Mouse (Mus musculus) MEL (cell line): ENCODE measurements around the gene Polr3gl. TPM values are rescaled to one million over a fixed set of nuclear protein-coding genes. Genes with fewer than 3 reads are reported as not detected.

ENCODE experiments used
- DNase-seq: peaks from one replicate; pipeline ENCODE4 v3.0.0; 2011; ENCODE audit warnings: low read depth, low spot score
- H3K27ac ChIP-seq: 2 replicates; pipeline ENCODE4 v1.5.1; 2012; ENCODE audit warnings: low read depth, mild to moderate bottlenecking, control low read depth, low read length, moderate library complexity; ENCODE audit not compliant: control insufficient read depth
- H3K27me3 ChIP-seq, 2 experiments: fragments of 150-350 bp in 1 of 2; sonication (generic) in 1 of 2; 2 replicates each; pipeline ENCODE4 v1.6.1; 2012; ENCODE audit warnings: low read length in 2 of 2, mild to moderate bottlenecking in 2 of 2, improper control_type of control experiment in 1 of 2, moderate library complexity in 1 of 2; ENCODE audit not compliant: insufficient read depth in 2 of 2, control insufficient read depth in 1 of 2
- H3K36me3 ChIP-seq, 2 experiments: 2 replicates each; pipeline ENCODE4 v1.6.1; 2012 to 2014; ENCODE audit warnings: low read length in 2 of 2, improper control_type of control experiment in 1 of 2, inconsistent platforms in 1 of 2, mild to moderate bottlenecking in 1 of 2; ENCODE audit not compliant: insufficient read depth in 2 of 2, control insufficient read depth in 1 of 2
- H3K4me1 ChIP-seq, 2 experiments: fragments of 150-350 bp in 1 of 2; sonication (generic) in 1 of 2; 2 replicates each; pipeline ENCODE4 v1.6.1; 2012; ENCODE audit warnings: low read length in 2 of 2, improper control_type of control experiment in 1 of 2, mild to moderate bottlenecking in 1 of 2; ENCODE audit not compliant: insufficient read depth in 2 of 2, control insufficient read depth in 1 of 2
- H3K4me3 ChIP-seq, 2 experiments: fragments of 150-350 bp in 1 of 2; sonication (generic) in 1 of 2; 2 replicates each; pipeline ENCODE4 v1.5.1; 2012; ENCODE audit warnings: low read depth in 2 of 2, low read length in 2 of 2, mild to moderate bottlenecking in 2 of 2, moderate library complexity in 2 of 2, control low read depth in 1 of 2, improper control_type of control experiment in 1 of 2; ENCODE audit not compliant: control insufficient read depth in 1 of 2, insufficient read depth in 1 of 2
- H3K79me2 ChIP-seq: 2 replicates; pipeline ENCODE4 v1.6.1; 2012; ENCODE audit warnings: mild to moderate bottlenecking, low read length, moderate library complexity; ENCODE audit not compliant: control insufficient read depth, poor library complexity, insufficient read depth
- H3K9ac ChIP-seq: 2 replicates; pipeline ENCODE4 v1.6.1; 2012; ENCODE audit warnings: low read depth, mild to moderate bottlenecking, control low read depth, low read length, moderate library complexity; ENCODE audit not compliant: control insufficient read depth, poor library complexity, severe bottlenecking
- H3K9me3 ChIP-seq: fragments of 150-350 bp; sonication (generic); replicated peaks from 2 replicates; pipeline ENCODE4 v1.6.1; 2012; ENCODE audit warnings: mild to moderate bottlenecking, low read length, improper control_type of control experiment, moderate library complexity; ENCODE audit not compliant: insufficient read depth
- CHD1 ChIP-seq: IDR thresholded peaks from 2 replicates; pipeline ENCODE4 v1.6.1; 2012; ENCODE audit warnings: low read depth, mild to moderate bottlenecking, inconsistent platforms, low read length, improper control_type of control experiment
- CHD2 ChIP-seq: IDR thresholded peaks from 2 replicates; pipeline ENCODE4 v1.6.1; 2011; ENCODE audit warnings: low read length, improper control_type of control experiment
- CTCF ChIP-seq, 3 experiments: IDR thresholded peaks in 2 of 3; conservative IDR thresholded peaks in 1 of 3; 2 replicates each; pipeline ENCODE4 v1.5.1; 2011 to 2012; ENCODE audit warnings: low read length in 3 of 3, low read depth in 2 of 3, mild to moderate bottlenecking in 2 of 3, improper control_type of control experiment in 1 of 3, inconsistent platforms in 1 of 3, mixed read lengths in 1 of 3, moderate library complexity in 1 of 3; ENCODE audit not compliant: control insufficient read depth in 1 of 3, insufficient read depth in 1 of 3, poor library complexity in 1 of 3, severe bottlenecking in 1 of 3
- E2F4 ChIP-seq: IDR thresholded peaks from 2 replicates; pipeline ENCODE4 v1.6.1; 2011; ENCODE audit warnings: low read depth, low read length, improper control_type of control experiment, borderline replicate concordance
- EP300 ChIP-seq, 2 experiments: IDR thresholded peaks; 2 replicates each; pipeline ENCODE4 v1.6.1; 2011; ENCODE audit warnings: improper control_type of control experiment in 2 of 2, low read length in 2 of 2, low read depth in 1 of 2, mild to moderate bottlenecking in 1 of 2
- ETS1 ChIP-seq: IDR thresholded peaks from 2 replicates; pipeline ENCODE4 v1.6.1; 2012; ENCODE audit warnings: low read depth, mild to moderate bottlenecking, inconsistent platforms, low read length, improper control_type of control experiment, moderate library complexity
- GABPA ChIP-seq: IDR thresholded peaks from 2 replicates; pipeline ENCODE4 v1.6.1; 2012; ENCODE audit warnings: low read depth, mild to moderate bottlenecking, inconsistent platforms, low read length, improper control_type of control experiment, moderate library complexity
- KAT2A ChIP-seq: conservative IDR thresholded peaks from 2 replicates; pipeline ENCODE4 v1.6.1; 2012; ENCODE audit warnings: low read depth, low read length, improper control_type of control experiment, inconsistent platforms
- MAZ ChIP-seq: IDR thresholded peaks from 2 replicates; pipeline ENCODE4 v1.6.1; 2012; ENCODE audit warnings: low read depth, mild to moderate bottlenecking, inconsistent platforms, low read length, improper control_type of control experiment
- MEF2A ChIP-seq: IDR thresholded peaks from 2 replicates; pipeline ENCODE4 v1.6.1; 2014; ENCODE audit warnings: low read depth, mild to moderate bottlenecking, inconsistent platforms, low read length, improper control_type of control experiment; ENCODE audit not compliant: poor library complexity, insufficient replicate concordance, severe bottlenecking; ENCODE audit errors: extremely low read depth
- MXI1 ChIP-seq: IDR thresholded peaks from 2 replicates; pipeline ENCODE4 v1.6.1; 2011; ENCODE audit warnings: mild to moderate bottlenecking, low read depth, low read length, improper control_type of control experiment
- MYC ChIP-seq: IDR thresholded peaks from 2 replicates; pipeline ENCODE4 v1.6.1; 2011; ENCODE audit warnings: low read depth, mild to moderate bottlenecking, low read length, improper control_type of control experiment, moderate library complexity
- POLR2A ChIP-seq, 2 experiments: IDR thresholded peaks; 2 replicates each; pipeline ENCODE4 v1.6.1; 2011 to 2012; ENCODE audit warnings: low read length in 2 of 2, mild to moderate bottlenecking in 2 of 2, control low read depth in 1 of 2, improper control_type of control experiment in 1 of 2, low read depth in 1 of 2, moderate library complexity in 1 of 2; ENCODE audit not compliant: control insufficient read depth in 1 of 2, insufficient read depth in 1 of 2, poor library complexity in 1 of 2
- POLR2AphosphoS2 ChIP-seq: IDR thresholded peaks from 2 replicates; pipeline ENCODE4 v1.6.1; 2011; ENCODE audit warnings: low read length, improper control_type of control experiment
- POLR2AphosphoS5 ChIP-seq: IDR thresholded peaks from 2 replicates; pipeline ENCODE4 v1.6.1; 2012; ENCODE audit warnings: low read depth, borderline replicate concordance, mild to moderate bottlenecking, inconsistent platforms, low read length, moderate library complexity, mixed read lengths
- SIN3A ChIP-seq: IDR thresholded peaks from 2 replicates; pipeline ENCODE4 v1.6.1; 2012; ENCODE audit warnings: low read length, improper control_type of control experiment, inconsistent platforms
- TCF12 ChIP-seq: IDR thresholded peaks from 2 replicates; pipeline ENCODE4 v1.6.1; 2014; ENCODE audit warnings: low read depth, mild to moderate bottlenecking, inconsistent platforms, low read length, improper control_type of control experiment, moderate library complexity
- UBTF ChIP-seq: IDR thresholded peaks from 2 replicates; pipeline ENCODE4 v1.6.1; 2012; ENCODE audit warnings: low read depth, mild to moderate bottlenecking, inconsistent platforms, low read length, improper control_type of control experiment, moderate library complexity, borderline replicate concordance; ENCODE audit not compliant: insufficient read depth
- USF1 ChIP-seq: IDR thresholded peaks from 2 replicates; pipeline ENCODE4 v1.6.1; 2014; ENCODE audit warnings: low read depth, mild to moderate bottlenecking, inconsistent platforms, low read length, improper control_type of control experiment, moderate library complexity
- USF2 ChIP-seq, 2 experiments: IDR thresholded peaks; 2 replicates each; pipeline ENCODE4 v1.6.1; 2011 to 2012; ENCODE audit warnings: improper control_type of control experiment in 2 of 2, low read length in 2 of 2, borderline replicate concordance in 1 of 2, inconsistent platforms in 1 of 2, low read depth in 1 of 2, mild to moderate bottlenecking in 1 of 2; ENCODE audit not compliant: insufficient read depth in 1 of 2
- ZMIZ1 ChIP-seq: IDR thresholded peaks from 2 replicates; pipeline ENCODE4 v1.6.1; 2012; ENCODE audit warnings: low read depth, mild to moderate bottlenecking, inconsistent platforms, low read length, improper control_type of control experiment, moderate library complexity
- ZNF384 ChIP-seq: IDR thresholded peaks from 2 replicates; pipeline ENCODE4 v1.6.1; 2012; ENCODE audit warnings: low read depth, mild to moderate bottlenecking, inconsistent platforms, low read length, improper control_type of control experiment
- polyA plus RNA-seq, 2 experiments: library from polyadenylated mRNA; stranded (reverse) in 1 of 2; unstranded in 1 of 2; fragments of >175 nt in 1 of 2; fragments of >200 nt in 1 of 2; gene quantifications; 2 replicates each; pipeline versions ENCODE4 v1.2.1 to v1.2.4; 2012; ENCODE audit warnings: low replicate concordance in 2 of 2, low read depth in 1 of 2; ENCODE audit not compliant: insufficient read length in 2 of 2, insufficient read depth in 1 of 2, missing spikeins in 1 of 2
- total RNA-seq: library from RNA; depleted of rRNA; stranded (reverse); fragments of 300-350 nt; gene quantifications from 2 replicates; pipeline ENCODE4 v1.2.3, GENCODE M21; 2012

The Polr3gl gene
- total and polyA plus RNA-seq, 3 experiments: 31.1 to 39.8 TPM; not detected in 1

DNA sequence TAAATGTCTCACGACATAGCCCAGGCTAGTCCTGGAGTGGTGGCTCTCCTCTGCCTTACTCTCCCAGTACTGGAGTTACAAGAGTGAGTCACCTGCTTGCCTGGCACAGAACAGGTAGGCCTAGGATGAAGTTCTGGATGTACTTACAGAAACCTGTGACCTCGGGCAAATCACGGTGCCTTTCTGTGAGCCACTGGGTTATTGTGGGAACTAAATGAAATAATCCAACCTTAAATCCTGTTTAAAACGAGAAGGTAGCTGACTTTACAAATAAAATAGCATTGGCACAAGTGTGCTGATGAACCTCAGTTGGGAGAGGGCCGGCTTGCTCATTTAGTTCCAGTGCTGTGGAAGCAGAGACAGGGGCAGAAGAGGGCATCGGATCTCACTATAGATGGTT, 39.7 kb downstream of the Polr3gl start:
- peaks cover 23 to 34% of the 10 kb centered on the region in 2 experiments for H3K4me1 ChIP-seq
- TF ChIP-seq USF1 (no peak), POLR2AphosphoS5 (no peak), KAT2A (no peak), MXI1 (no peak), EP300 (IDR thresholded peaks at IDR 0.05; ENCODE audit: low read depth in 1 of 2, low read length in 2 of 2) (no peak), POLR2A (IDR thresholded peaks at IDR 0.05; ENCODE audit: control insufficient read depth in 1 of 2, insufficient read depth in 1 of 2, low read depth in 1 of 2, low read length in 2 of 2, poor library complexity in 1 of 2) (no peak), MEF2A (no peak)

DNA sequence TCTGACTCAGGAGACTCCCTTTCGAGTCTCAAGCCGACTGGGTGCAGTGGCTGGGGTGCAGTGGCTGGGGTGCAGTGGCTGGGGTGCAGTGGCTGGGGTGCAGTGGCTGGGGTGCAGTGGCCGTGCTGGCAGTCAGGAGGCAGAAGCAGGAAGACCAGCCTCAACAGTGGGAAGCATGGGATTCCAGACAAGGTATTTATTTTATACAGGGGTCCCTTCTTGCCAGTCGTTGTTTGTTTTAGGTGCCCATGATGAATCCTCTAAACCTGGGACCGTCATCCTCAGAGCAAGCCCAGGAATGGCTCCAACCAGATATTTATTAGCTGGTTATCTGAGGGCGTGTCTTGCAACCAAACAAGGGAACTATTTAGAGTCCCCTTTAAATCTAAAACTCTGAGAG, 40.4 kb downstream of the Polr3gl start:
- peak; percentile 80 for DNase-seq
- peaks cover 23 to 34% of the 10 kb centered on the region in 2 experiments for H3K4me1 ChIP-seq
- TF ChIP-seq USF1: no peak
- TF ChIP-seq POLR2AphosphoS5: no peak
- no peak for TF ChIP-seq POLR2AphosphoS2
- TF ChIP-seq UBTF: no peak
- TF ChIP-seq MEF2A: no peak
- no peak for TF ChIP-seq MAZ
- TF ChIP-seq MYC: no peak
- no peak for TF ChIP-seq ETS1
- no peak for TF ChIP-seq TCF12
- no peak for TF ChIP-seq GABPA
- no peak for TF ChIP-seq SIN3A
- TF ChIP-seq E2F4: no peak
- TF ChIP-seq MXI1: no peak
- no peak for TF ChIP-seq CHD2
- no peak for TF ChIP-seq CTCF (IDR thresholded peaks at IDR 0.05 in 2 of 3, conservative IDR thresholded peaks at IDR 0.05 in 1 of 3; ENCODE audit: control insufficient read depth in 1 of 3, insufficient read depth in 1 of 3, low read depth in 2 of 3, low read length in 3 of 3, poor library complexity in 1 of 3, severe bottlenecking in 1 of 3)
- no peak for TF ChIP-seq ZMIZ1
- no peak for TF ChIP-seq ZNF384
- no peak for TF ChIP-seq CHD1
- no peak for TF ChIP-seq USF2 (IDR thresholded peaks at IDR 0.05; ENCODE audit: borderline replicate concordance in 1 of 2, insufficient read depth in 1 of 2, low read depth in 1 of 2, low read length in 2 of 2)
- peak overlapping the region; percentile 48 for H3K9ac ChIP-seq
- H3K79me2 ChIP-seq: peaks cover 13% of the 10 kb centered on the region
- peak overlapping the region; percentile 37 to 39 for H3K4me3 ChIP-seq
- H3K9me3 ChIP-seq: no peaks in the 10 kb centered on the region
- peaks cover 0 to 32% of the 10 kb centered on the region in 2 experiments; a peak in 2 of 4 replicates for H3K36me3 ChIP-seq
- no peaks in the 10 kb centered on the region for H3K27me3 ChIP-seq
- H3K27ac ChIP-seq: peak overlapping the region; percentile 55

More for the DNA sequence above, 39.7 kb downstream of the Polr3gl start:
- Histone ChIP-seq H3K79me2 (peaks cover 19% of the 10 kb centered on the region), H3K27me3 (no peaks in the 10 kb centered on the region), H3K9ac (peak overlapping the region; percentile 48), H3K36me3 (peaks cover 0 to 32% of the 10 kb centered on the region in 2 experiments; a peak in 3 of 4 replicates), H3K27ac (peak overlapping the region; percentile 55), H3K4me3 (peak overlapping the region; percentile 37 to 39), H3K9me3 (no peaks in the 10 kb centered on the region)
- DNase-seq: no peak
